In genomic region chr3:65213725-65214124, GRCm38 (mm10) we compare ENCODE assay signal across 26 mouse cellular contexts.
A peak's percentile ranks its signal among the peaks of the same experiment; 100 is the strongest.
DNase-seq lines count a peak whose midpoint lies in the region; ATAC-seq and TF ChIP-seq lines count a peak whose summit lies in the region.
"Had no signal": no experiment of that assay in that cellular context is flagged by ENCODE, and none has a peak within 500 bp of the region (broad histone marks: within the 10 kb centered on the region; RNA-seq: fewer than 3 reads in every experiment).

No protein-coding gene starts in this region.

- no peak overlapping the region for H3K4me3 ChIP-seq in forebrain, postnatal 0 days (ENCODE audit: low read depth, low read length)
- H3K4me3 ChIP-seq in forebrain, embryonic 10.5 days, result no peak overlapping the region
- H3K4me3 ChIP-seq: erythroblast, embryonic 14.5 days; hindbrain, embryonic 10.5 days; midbrain, embryonic 13.5 days; neural tube, embryonic 15.5 days had no signal

- DNase-seq in cerebellum, postnatal 10 days, result peak; percentile 68 to 80
- DNase-seq in cerebellum, adult 11-12 months, result no peak
- peak; percentile 61 for DNase-seq in forebrain, postnatal 0 days
- no peak for DNase-seq in forebrain, embryonic 10.5 days (ENCODE audit: extremely low spot score, low spot score)
- DNase-seq in left cerebral cortex, postnatal 4 days, result peak; percentile 72
- no peak for DNase-seq in left cerebral cortex, adult 11 months (ENCODE audit: low spot score)
- no peak for DNase-seq in yolk sac, embryonic 10.5 days (ENCODE audit: low spot score)
- DNase-seq: adrenal gland, adult 8-10 months; cerebellum, adult 9-11 months; gastrocnemius, postnatal 14 days; heart, postnatal 14 days; kidney, adult 11 months; kidney, postnatal 14 days; liver; lung, adult 2 months; lung, postnatal 10 days; right cerebral cortex, adult 18-20 months; spleen, adult 18-20 months; thymus, postnatal 14 days had no signal

- no peaks in the 10 kb centered on the region for H3K27me3 ChIP-seq in forebrain, postnatal 0 days (ENCODE audit: insufficient read depth, low read length)
- no peaks in the 10 kb centered on the region for H3K27me3 ChIP-seq in forebrain, embryonic 10.5 days (ENCODE audit: poor library complexity, severe bottlenecking)
- H3K27me3 ChIP-seq: midbrain, embryonic 13.5 days; neural tube, embryonic 15.5 days had no signal

- intact Hi-C loops in left cerebral cortex, postnatal 4 days (cut with DNase I), result no loop called here

- no peak for TF ChIP-seq CTCF in forebrain, postnatal 0 days (IDR thresholded peaks at IDR 0.05; ENCODE audit: low read depth)

- H3K4me2 ChIP-seq in forebrain, postnatal 0 days (ENCODE audit: low read depth), result no peak overlapping the region
- H3K4me2 ChIP-seq: midbrain, embryonic 13.5 days; neural tube, embryonic 15.5 days had no signal

- H3K36me3 ChIP-seq in forebrain, postnatal 0 days (ENCODE audit: insufficient read depth), result no peaks in the 10 kb centered on the region
- no peaks in the 10 kb centered on the region for H3K36me3 ChIP-seq in forebrain, embryonic 10.5 days (replicated peaks)
- H3K36me3 ChIP-seq: G1E; hindbrain, embryonic 10.5 days; midbrain, embryonic 13.5 days; neural tube, embryonic 15.5 days had no signal

- peak; percentile 78 for ATAC-seq in forebrain, postnatal 0 days
- ATAC-seq: midbrain, embryonic 13.5 days had no signal

- no peak overlapping the region for H3K9ac ChIP-seq in forebrain, postnatal 0 days
- H3K9ac ChIP-seq: liver, embryonic 14.5 days; midbrain, embryonic 13.5 days; neural tube, embryonic 15.5 days had no signal

- no peaks in the 10 kb centered on the region for H3K9me3 ChIP-seq in forebrain, postnatal 0 days (ENCODE audit: low read length)
- no peaks in the 10 kb centered on the region for H3K9me3 ChIP-seq in forebrain, embryonic 10.5 days
- H3K9me3 ChIP-seq: G1E; hindbrain, embryonic 10.5 days; midbrain, embryonic 13.5 days; neural tube, embryonic 15.5 days had no signal

- H3K27ac ChIP-seq in forebrain, postnatal 0 days (ENCODE audit: low read depth, low read length), result no peak overlapping the region
- no peak overlapping the region for H3K27ac ChIP-seq in forebrain, embryonic 10.5 days
- H3K27ac ChIP-seq: hindbrain, embryonic 10.5 days; liver, embryonic 14.5 days; macrophage; midbrain, embryonic 13.5 days; neural tube, embryonic 15.5 days had no signal

- H3K4me1 ChIP-seq in forebrain, postnatal 0 days (ENCODE audit: insufficient read depth), result peaks cover 11% of the 10 kb centered on the region; the same call in 1 of the 2 replicates
- peaks cover 4% of the 10 kb centered on the region for H3K4me1 ChIP-seq in forebrain, embryonic 10.5 days
- H3K4me1 ChIP-seq: midbrain, embryonic 13.5 days; neural tube, embryonic 15.5 days had no signal

- 44% methylated on average over 2 of the region's 2 CpGs for WGBS in forebrain, postnatal 0 days
- 81% methylated on average over 2 of the region's 2 CpGs for WGBS in forebrain, embryonic 10.5 days

Comparison
In these comparisons a context has a peak if more than half of its experiments do, and no peak if none do; other contexts are left out.
1. DNase-seq: peak in cerebellum, postnatal 10 days (2 of 2), forebrain, postnatal 0 days (single experiment) and left cerebral cortex, postnatal 4 days (single experiment); none in cerebellum, adult 11-12 months (single experiment), forebrain, embryonic 10.5 days (single experiment), left cerebral cortex, adult 11 months (single experiment) and yolk sac, embryonic 10.5 days (single experiment).